Mouse (Mus musculus) forebrain, embryonic 10.5 days (tissue): ENCODE data around the gene E130311K13Rik. TPM values are rescaled to one million over a fixed set of nuclear protein-coding genes. Genes with fewer than 3 reads are reported as not detected.

Experiments used
- DNase-seq: peaks from one replicate; pipeline ENCODE4 v3.0.0-alpha.2; 2017; ENCODE audit warnings: low spot score; ENCODE audit errors: extremely low spot score
- H3K27ac ChIP-seq: fragments of 300-500 bp; sonication (generic); 2 replicates; pipeline ENCODE4 v1.5.1; 2016; ENCODE audit warnings: mild to moderate bottlenecking
- H3K27me3 ChIP-seq: fragments of 300-500 bp; sonication (generic); 2 replicates; pipeline ENCODE4 v1.6.1; 2016; ENCODE audit warnings: mild to moderate bottlenecking; ENCODE audit not compliant: poor library complexity, severe bottlenecking
- H3K36me3 ChIP-seq: fragments of 300-500 bp; sonication (generic); replicated peaks from 2 replicates; pipeline ENCODE4 v1.6.1; 2016; ENCODE audit warnings: mild to moderate bottlenecking, moderate library complexity
- H3K4me1 ChIP-seq: fragments of 300-500 bp; sonication (generic); 2 replicates; pipeline ENCODE4 v1.6.1; 2016
- H3K4me3 ChIP-seq: fragments of 300-500 bp; sonication (generic); 2 replicates; pipeline ENCODE4 v1.5.1; 2016; ENCODE audit warnings: mild to moderate bottlenecking, moderate library complexity
- H3K9me3 ChIP-seq: fragments of 300-500 bp; sonication (generic); 2 replicates; pipeline ENCODE4 v1.6.1; 2016; ENCODE audit warnings: mild to moderate bottlenecking, moderate library complexity
- WGBS: fragments of 180-500 bp; shearing (Covaris S2); methylation state at CpG from one replicate; pipeline ENCODE4 v1.1.7; 2016; 5-methylcytosine and 5-hydroxymethylcytosine counted together
- polyA plus RNA-seq: library from polyadenylated mRNA; unstranded; fragments of >200 nt; fragmentation: Nextera tagmentation; extraction: Ambion mirVana; gene quantifications from 2 replicates; pipeline ENCODE4 v1.2.1, GENCODE M21; 2016

The E130311K13Rik gene
- 2.7 and 3.0 TPM in 2 replicates for polyA plus RNA-seq

GRCm38 (mm10) chr3:63928878-63929859 is at the start of gene E130311K13Rik:
Gene E130311K13Rik, minus strand, starts transcription at chr3:63929472.
- Histone ChIP-seq H3K9me3 (no peaks in the 10 kb centered on the region), H3K4me1 (peaks cover 10% of the 10 kb centered on the region), H3K4me3 (peak within 1 kb of the TSS; percentile 61), H3K27me3 (no peaks in the 10 kb centered on the region), H3K27ac (peak within 1 kb of the TSS; percentile 95), H3K36me3 (no peaks in the 10 kb centered on the region)
- peak; percentile 86 for DNase-seq
- WGBS, result 5% methylated on average over 48 of the region's 48 CpGs

- peak overlapping the region; percentile 73 for H3K4me3 ChIP-seq
- peaks cover 43% of the 10 kb centered on the region for H3K36me3 ChIP-seq
- 87% methylated on average over 4 of the region's 4 CpGs for WGBS
- H3K27ac ChIP-seq, result no peak overlapping the region
- no peaks in the 10 kb centered on the region for H3K27me3 ChIP-seq
- no peaks in the 10 kb centered on the region for H3K9me3 ChIP-seq
- H3K4me1 ChIP-seq, result peaks cover 22% of the 10 kb centered on the region
- no peak for DNase-seq
These were observed 48.6 kb upstream of the E130311K13Rik start for GRCm38 (mm10) chr3:63977895-63978294.

- under 1% methylated on average over 67 of the region's 67 CpGs for WGBS
- H3K36me3 ChIP-seq, result peaks cover 28% of the 10 kb centered on the region
- peak; percentile 91 for DNase-seq
These were observed 47.0 kb upstream of the E130311K13Rik start, which contains the start of gene Gmps for GRCm38 (mm10) chr3:63975955-63976908. Gene Gmps, plus strand, starts transcription at chr3:63976106.

GRCm38 (mm10) chr3:63965929-63966328 is 36.7 kb upstream of the E130311K13Rik start:
- Histone ChIP-seq H3K27me3 (peaks cover 13% of the 10 kb centered on the region), H3K36me3 (no peaks in the 10 kb centered on the region), H3K4me1 (peaks cover 34% of the 10 kb centered on the region), H3K4me3 (no peak overlapping the region), H3K27ac (no peak overlapping the region), H3K9me3 (no peaks in the 10 kb centered on the region)
- 74% methylated on average over 2 of the region's 2 CpGs for WGBS
- no peak for DNase-seq

More at GRCm38 (mm10) chr3:63975955-63976908, 47.0 kb upstream of the E130311K13Rik start, which contains the start of gene Gmps:
- Histone ChIP-seq H3K27ac (peak within 1 kb of the TSS; percentile 96), H3K4me1 (peaks cover 22% of the 10 kb centered on the region), H3K9me3 (no peaks in the 10 kb centered on the region), H3K27me3 (no peaks in the 10 kb centered on the region), H3K4me3 (peak within 1 kb of the TSS; percentile 73)

- Histone ChIP-seq H3K4me3 (peak overlapping the region; percentile 94), H3K27me3 (peaks cover 13% of the 10 kb centered on the region), H3K9me3 (no peaks in the 10 kb centered on the region), H3K4me1 (peaks cover 34% of the 10 kb centered on the region), H3K36me3 (no peaks in the 10 kb centered on the region), H3K27ac (peak overlapping the region; percentile 88)
- no peak for DNase-seq
- WGBS, result 77% methylated on average over 6 of the region's 6 CpGs
These were observed 35.6 kb upstream of the E130311K13Rik start for GRCm38 (mm10) chr3:63964922-63965249.

GRCm38 (mm10) chr3:63964100-63964921 is 35.0 kb upstream of the E130311K13Rik start, which contains the start of gene Slc33a1:
Gene Slc33a1, minus strand, starts transcription at chr3:63964768.
- H3K27ac ChIP-seq, result peak within 1 kb of the TSS; percentile 88
- peak; percentile 98 for DNase-seq
- peaks cover 13% of the 10 kb centered on the region for H3K27me3 ChIP-seq
- peaks cover 34% of the 10 kb centered on the region for H3K4me1 ChIP-seq
- peak within 1 kb of the TSS; percentile 94 for H3K4me3 ChIP-seq
- no peaks in the 10 kb centered on the region for H3K36me3 ChIP-seq
- WGBS, result under 1% methylated on average over 69 of the region's 69 CpGs
- H3K9me3 ChIP-seq, result no peaks in the 10 kb centered on the region

GRCm38 (mm10) chr3:63963421-63964099 is 34.3 kb upstream of the E130311K13Rik start:
- Histone ChIP-seq H3K27me3 (peaks cover 13% of the 10 kb centered on the region), H3K9me3 (no peaks in the 10 kb centered on the region), H3K27ac (peak overlapping the region; percentile 88), H3K4me3 (peak overlapping the region; percentile 94), H3K4me1 (peaks cover 34% of the 10 kb centered on the region), H3K36me3 (no peaks in the 10 kb centered on the region)
- 12% methylated on average over 25 of the region's 25 CpGs for WGBS
- DNase-seq, result no peak

GRCm38 (mm10) chr3:63949837-63950236 is 20.6 kb upstream of the E130311K13Rik start:
- 87% methylated on average over 3 of the region's 3 CpGs for WGBS
- H3K27ac ChIP-seq, result no peak overlapping the region
- H3K27me3 ChIP-seq, result no peaks in the 10 kb centered on the region
- peaks cover 7% of the 10 kb centered on the region for H3K36me3 ChIP-seq
- no peaks in the 10 kb centered on the region for H3K4me1 ChIP-seq
- no peaks in the 10 kb centered on the region for H3K9me3 ChIP-seq
- no peak overlapping the region for H3K4me3 ChIP-seq
- no peak for DNase-seq

GRCm38 (mm10) chr3:63941204-63941850 is 12.1 kb upstream of the E130311K13Rik start:
- no peaks in the 10 kb centered on the region for H3K4me1 ChIP-seq
- WGBS, result 89% methylated on average over 2 of the region's 2 CpGs

GRCm38 (mm10) chr3:63938928-63939327 is 9.7 kb upstream of the E130311K13Rik start:
- H3K4me1 ChIP-seq, result no peaks in the 10 kb centered on the region
- DNase-seq, result no peak
- H3K36me3 ChIP-seq, result no peaks in the 10 kb centered on the region; the same call in 1 of the 2 replicates
- no peak overlapping the region for H3K27ac ChIP-seq
- no peaks in the 10 kb centered on the region for H3K27me3 ChIP-seq
- H3K9me3 ChIP-seq, result no peaks in the 10 kb centered on the region
- 86% methylated on average over 2 of the region's 2 CpGs for WGBS
- no peak overlapping the region for H3K4me3 ChIP-seq

More at GRCm38 (mm10) chr3:63941204-63941850, 12.1 kb upstream of the E130311K13Rik start:
- Histone ChIP-seq H3K27ac (no peak overlapping the region), H3K36me3 (peaks cover 7% of the 10 kb centered on the region), H3K27me3 (no peaks in the 10 kb centered on the region), H3K4me3 (no peak overlapping the region), H3K9me3 (no peaks in the 10 kb centered on the region)
- DNase-seq, result no peak

GRCm38 (mm10) chr3:63919634-63920033 is 9.6 kb downstream of the E130311K13Rik start:
- no peaks in the 10 kb centered on the region for H3K27me3 ChIP-seq
- H3K27ac ChIP-seq, result no peak overlapping the region
- no peak for DNase-seq
- WGBS, result 65% methylated on average over 3 of the region's 3 CpGs
- no peaks in the 10 kb centered on the region for H3K4me1 ChIP-seq
- no peaks in the 10 kb centered on the region for H3K9me3 ChIP-seq
- H3K4me3 ChIP-seq, result no peak overlapping the region
- H3K36me3 ChIP-seq, result no peaks in the 10 kb centered on the region; the same call in 1 of the 2 replicates
